Mouse (Mus musculus) lung, adult 18-20 months (tissue): ENCODE results near the gene Exd2.
A peak's percentile ranks its signal among the peaks of the same experiment; 100 is the strongest.

Experiments used
- DNase-seq, 2 experiments: peaks; one replicate each; pipeline ENCODE4 v3.0.0; 2022; ENCODE audit warnings: mixed read lengths in 2 of 2

The Exd2 gene

DNA sequence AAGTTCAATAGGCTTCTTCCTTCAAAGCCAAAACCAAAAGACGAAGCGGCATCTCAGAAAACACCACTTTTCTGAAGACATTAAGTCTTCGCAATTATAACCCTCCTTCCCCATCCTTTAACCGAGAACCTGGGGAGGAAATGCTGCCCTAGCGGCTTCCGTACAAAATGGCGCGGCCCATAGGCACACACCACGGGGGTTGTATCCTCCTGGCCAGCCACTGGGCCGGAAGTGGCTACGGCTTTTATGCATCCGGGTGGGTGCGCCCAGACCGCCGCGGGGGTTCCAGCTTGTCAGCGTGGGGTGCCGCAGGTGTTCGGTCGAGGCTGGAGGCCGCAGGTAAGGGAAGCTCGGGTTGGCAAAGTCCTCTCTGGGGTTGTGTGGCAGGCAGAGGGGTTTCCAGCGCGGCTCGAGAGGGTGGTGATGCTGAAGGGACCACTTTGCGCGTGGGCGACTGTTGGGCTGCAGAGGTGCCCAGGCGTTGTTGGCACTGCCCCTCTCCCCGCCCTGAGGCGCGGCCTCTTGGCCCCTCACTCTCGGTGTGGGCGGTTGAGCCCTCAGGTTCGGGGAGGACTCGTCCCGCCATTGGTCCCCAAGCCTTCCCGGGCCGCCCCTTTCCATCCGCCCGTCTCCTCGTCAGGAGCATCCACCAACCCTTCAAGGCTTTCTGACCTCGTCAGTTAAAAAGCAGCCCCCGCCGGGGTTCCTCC lies at the start of gene Exd2:
TSS of gene Exd2 (plus strand) at position 154 of the 710 bp plus-strand sequence.
- peak; percentile 91 to 93 for DNase-seq

DNA sequence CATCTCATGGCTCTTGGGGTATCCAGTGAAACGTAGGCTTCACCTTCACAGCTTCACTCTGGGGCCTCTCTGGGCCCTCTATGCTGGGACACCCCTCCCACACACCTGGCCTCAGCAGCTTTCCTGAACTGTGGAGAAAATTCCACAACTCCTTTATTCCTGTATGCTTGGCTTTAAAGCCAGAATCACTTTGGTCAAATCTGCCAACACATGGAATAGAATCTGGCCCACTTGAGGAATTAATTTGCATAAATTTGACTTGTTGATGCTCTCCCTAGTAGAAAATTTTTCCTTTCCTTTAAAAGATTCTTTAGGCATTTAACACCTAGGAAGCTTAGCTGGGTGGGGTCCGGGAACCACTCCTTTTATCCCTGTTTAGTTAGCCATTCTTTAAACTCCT lies 47.8 kb upstream of the Exd2 start:
- DNase-seq: no peak

DNA sequence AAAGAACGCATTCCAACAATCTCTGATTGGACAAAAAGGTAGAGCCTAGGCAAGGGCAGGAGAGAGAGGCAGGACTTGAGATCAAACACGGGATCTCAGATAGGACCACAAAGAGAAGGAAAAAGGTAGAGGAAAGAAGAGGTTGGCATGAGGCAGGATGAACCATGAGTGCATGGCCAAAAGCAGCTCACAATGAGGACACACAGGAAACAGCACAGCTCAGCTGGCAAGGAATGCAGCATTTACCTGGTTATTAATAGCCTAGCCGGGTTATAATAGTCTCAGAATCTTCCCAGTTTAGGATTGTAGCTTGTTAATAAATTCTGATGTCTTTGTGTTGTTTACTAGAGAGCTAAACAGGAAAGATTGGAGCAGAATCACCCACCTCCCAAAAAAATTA lies 35.2 kb upstream of the Exd2 start:
- DNase-seq: no peak

DNA sequence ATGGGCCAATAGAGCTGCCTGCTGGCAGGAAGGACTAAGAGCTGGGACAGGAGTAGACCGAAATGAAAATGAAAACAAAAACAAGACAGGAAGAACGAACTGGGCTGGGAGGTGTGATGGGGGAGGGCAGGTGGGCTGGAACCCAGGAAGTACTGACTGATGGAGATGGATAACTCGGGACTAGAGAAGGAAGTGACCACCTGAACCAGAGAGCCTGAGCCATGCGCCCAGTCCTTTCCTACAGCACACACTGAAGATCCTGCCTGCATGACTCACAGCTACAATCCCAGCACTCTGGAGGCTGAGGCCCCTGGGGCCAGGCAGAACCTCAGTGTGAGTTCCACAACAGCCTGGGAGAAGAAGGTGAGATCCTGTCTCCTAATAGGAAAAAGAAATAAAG lies 29.6 kb upstream of the Exd2 start:
- DNase-seq: no peak

DNA sequence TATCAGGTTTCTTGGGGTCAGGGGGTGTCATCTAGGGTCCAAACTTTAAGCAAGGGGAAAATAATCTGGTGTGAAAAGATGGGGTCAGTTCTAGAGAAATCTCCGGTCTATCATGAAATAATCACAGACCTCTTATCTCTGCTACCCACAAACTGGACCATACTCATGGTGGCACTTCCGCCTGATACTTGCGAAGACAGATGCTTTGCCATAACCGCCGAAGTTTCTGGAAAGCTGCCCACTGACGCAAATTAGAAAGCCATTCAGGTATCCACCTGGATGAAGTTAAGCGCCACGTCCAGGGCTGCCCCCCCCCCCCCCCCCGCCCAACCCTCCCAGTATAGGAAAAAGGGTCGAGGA lies 28.3 kb upstream of the Exd2 start:
- peak in 1 of 2 experiments; percentile 56 for DNase-seq

DNA sequence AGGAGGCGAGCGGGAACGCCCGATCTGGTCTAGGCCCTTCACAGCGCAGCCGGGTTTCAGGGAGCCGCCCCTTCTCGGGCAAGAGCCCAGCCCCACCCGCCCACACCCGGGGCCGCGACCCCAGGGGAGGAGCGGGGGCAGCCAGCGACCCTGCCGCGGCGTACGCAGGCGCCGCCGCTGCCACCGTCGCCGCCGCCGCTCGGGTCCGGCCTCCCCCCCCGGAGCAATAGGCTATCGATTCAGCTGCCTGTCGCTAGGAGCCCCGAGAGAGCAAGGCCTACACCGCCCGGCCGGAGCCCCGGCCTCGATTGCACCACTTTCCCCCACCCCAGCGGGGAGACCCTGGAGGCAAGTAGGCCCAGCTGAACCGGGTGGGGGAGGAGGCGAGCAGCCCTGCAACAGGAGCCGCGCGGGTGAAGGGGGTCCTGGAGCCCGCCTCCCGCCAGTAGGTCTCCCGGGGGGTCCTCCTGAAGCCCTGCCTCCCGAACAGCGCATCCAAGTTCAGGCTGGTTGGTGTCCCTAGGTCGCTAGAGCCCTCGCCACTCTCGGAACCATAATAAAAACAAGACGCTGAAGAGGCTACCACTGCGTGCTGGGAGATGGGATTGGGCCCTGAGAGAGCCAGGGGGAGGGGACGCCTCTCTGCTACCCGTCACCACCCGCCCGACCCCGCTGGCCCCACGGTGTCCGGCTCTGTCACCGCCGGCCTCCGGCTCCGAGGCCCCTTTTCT lies 27.8 kb upstream of the Exd2 start:
- peak; percentile 67 to 72 for DNase-seq

DNA sequence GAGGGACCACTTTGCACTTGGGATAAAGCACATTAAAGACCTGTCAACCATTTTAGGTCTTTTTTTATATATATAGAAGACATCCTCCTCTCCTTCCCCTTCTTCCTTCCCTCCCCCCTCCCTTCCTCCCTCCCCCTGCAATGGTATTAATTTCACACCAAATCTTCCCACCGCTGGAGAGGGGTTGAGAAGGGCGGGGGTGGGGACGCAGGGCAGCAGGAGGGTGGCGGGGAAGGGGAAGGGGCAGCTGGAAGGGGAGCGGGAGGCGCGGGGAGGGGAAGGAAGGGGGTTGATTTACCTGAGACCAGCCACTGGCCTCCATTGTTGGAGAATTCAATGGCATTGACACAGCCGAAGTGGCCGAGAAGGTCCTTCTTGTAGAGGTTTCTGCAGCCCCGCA lies 27.0 kb upstream of the Exd2 start:
- no peak for DNase-seq

DNA sequence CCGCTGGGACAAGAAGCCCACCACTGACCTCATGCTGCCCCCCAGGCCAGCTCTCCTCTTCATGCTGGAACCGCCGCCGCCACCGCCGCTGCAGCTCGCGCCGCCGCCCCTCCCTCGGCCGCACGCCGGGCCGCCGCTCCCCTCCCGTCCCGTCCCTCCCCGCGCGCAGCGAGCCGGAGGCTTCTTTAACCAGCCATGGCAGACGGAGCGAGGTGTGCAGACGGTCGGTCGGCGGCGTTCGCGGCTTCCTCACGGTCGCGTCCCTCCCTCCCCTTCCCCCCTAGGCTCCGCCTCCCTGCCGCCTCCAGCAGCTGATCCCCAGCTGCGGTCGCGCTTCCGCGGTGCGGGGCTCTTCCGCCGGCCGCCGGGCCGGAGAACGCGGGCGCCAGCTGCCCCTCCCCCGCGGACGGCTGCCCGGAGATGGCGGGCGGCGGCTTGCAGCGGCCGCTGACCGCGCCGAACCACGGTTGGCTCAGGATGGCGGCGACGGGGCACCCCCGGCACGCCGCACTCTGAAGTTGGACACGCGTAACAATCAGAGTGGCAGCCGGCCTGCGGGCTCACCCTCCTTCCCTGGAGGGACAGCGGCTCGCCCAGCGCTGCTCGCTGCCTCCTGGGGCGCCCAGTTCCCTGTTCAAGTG lies 26.4 kb upstream of the Exd2 start, which contains the start of gene Dcaf5:
TSS of gene Dcaf5 (minus strand) at position 266 of the 641 bp plus-strand sequence.
- peak; percentile 81 to 85 for DNase-seq

DNA sequence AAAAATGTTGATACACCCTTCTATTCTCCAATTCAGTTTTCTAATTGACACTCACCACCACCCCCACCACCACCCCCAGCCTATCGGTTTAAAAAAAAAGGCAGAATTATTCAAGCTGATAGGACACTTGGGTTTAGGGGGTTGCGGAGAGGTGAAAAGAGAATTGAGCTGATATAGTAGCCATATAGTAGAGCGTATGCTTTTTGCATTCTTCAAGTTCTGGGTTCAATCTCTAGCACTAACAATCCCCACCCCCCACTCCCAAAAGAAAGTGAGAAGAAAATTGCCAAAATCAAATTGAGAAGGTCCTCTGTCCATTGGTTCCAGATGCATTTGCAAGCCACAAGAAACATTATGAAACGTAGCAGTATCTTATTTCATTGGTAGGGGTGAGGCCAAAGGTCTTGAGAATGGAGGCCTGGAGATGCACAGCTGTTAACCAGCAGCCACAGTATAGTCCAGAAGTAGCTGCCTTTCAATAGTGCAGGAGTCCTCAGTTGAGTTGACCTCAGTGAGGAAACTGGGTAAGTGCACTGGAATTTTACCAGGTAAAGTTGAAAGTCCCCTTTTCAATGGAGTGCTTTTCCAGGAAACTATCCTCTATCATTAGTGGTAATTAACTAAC lies 25.7 kb upstream of the Exd2 start:
- DNase-seq: no peak

DNA sequence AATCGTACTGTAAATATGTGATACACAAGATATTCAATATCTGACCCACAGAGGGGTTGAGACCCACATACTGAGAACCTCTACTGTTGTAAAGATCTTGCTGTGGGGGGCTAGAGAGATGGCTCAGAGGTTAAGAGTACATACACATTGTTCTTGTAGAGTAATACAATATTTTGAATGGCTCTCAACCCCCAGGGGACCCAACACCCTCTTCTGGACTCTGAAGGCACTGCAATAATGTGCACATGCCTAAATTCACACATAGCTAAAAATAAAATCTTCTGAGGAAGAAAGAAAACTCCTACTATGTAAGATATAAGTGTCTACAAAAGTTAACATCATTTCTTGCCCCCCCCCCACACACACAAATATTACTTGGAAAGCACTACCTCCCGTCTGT lies 21.9 kb upstream of the Exd2 start:
- no peak for DNase-seq

DNA sequence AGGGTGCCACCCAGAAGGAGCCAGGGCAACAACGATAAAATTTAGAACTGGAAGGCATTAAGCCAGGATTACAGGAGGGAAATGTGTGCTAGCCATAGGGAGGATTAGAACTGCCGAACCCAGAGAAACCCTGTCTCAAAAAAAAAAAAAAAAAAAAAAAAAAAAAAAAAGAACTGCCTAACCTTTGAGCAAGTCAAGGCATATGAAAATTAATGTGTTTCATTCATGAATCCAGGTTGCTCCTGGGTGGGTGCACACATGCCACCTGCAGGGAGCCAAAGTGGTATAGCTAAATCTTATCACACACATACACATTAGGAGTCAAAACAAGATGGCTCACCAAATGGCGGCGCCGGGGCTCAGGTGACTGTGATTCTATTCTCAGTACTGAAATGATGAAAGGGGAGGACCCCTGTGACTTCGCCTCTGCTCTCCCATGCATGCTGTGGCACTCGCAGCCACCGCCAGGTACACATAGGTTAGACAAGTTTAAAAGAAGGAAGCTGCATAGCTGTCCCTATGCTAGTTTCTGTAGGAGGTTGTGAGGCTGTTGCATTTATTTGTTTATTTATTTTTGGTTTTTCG lies 18.3 kb upstream of the Exd2 start:
- DNase-seq: no peak

DNA sequence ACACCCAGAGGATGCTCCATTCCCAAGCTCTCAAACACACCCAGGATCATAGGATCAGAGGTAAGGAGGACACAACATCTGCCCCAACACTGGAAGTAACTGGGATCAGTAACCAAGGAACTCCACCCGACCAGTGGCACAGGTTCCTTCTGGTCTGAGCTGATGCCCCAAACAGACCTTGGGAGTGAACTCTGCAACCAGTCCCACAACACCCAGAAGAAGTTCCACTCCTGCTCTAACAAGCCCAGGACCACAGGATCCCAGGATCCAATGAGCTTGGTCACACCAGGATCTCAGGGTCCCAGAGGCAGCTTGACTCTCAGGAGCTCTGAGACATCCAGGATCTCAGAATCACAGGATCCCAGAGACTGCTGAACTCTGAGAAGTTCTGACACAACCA lies 9.4 kb upstream of the Exd2 start:
- no peak for DNase-seq

DNA sequence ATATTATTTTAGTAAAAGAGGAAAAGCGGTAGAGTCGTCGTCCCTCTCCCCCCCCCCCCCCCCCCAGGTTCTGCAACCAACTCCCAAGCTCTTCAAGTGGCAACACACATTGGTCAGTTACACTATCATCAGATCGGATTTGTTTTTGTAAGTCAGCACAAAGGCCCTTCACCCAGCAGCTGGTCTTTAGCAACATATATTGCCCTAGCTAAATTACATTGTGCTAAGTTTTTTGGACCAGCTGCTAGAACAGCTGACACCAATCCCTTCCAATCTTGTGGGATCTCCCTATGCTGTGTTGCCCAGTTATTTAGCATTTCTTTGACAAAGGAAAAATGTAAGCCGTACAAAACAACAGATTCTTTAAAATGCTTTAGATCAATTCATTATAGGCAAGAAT lies 4.9 kb upstream of the Exd2 start:
- DNase-seq: no peak

DNA sequence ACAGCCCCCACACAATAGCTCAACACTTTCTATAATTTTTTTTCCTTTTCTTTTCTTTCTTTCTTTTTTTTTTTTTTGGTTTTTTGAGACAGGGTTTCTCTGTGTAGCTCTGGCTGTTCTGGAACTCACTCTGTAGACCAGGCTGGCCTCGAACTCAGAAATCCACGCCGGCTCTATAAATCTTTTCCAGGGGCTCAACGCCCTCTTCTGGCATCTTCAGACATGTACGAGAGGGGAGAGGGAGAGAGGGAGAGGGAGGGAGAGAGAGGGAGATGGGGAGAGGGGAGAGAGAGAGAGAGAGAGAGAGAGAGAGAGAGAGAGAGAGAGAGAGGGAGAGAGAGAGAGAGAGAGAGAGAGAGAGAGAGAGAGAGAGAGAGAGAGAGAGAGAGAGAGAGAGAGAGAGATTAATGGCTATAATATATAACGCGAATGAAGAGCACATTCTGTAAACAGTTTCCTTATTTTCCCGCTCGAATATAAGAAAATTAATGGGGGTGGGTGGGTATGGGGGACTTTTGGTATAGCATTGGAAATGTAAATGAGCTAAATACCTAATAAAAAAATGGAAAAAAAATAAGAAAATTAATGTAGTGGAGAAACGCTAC lies 501 bp upstream of the Exd2 start:
- DNase-seq: peak in 1 of 2 experiments; percentile 7

DNA sequence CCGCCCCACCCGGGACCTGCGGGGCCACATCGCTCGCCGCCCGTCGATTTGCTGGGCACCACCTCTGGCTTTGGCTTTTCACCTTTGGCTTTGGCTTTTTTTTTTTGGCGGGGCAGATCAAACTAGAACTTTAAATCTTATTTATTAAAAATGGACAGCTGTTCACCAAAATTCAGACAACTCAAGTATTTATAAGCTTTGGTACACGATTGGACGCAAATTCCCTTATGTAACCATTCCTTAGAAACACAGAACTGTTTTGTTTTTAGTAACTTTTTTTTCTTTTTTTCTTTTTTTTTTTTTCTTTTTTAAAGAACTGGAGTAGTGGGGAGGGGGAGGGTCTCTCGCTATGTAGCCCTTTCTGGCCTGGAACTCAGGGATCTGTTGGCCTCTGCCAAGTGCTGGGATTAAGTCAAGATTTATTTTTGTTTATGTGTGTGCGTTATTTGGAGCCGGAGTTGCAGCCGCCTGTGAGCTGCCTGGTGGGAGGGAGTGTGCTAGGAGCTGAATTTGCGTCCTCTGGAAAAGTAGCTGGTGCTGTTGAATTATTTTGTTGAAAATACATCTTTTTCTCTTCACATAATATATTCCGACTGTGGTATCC lies 873 bp downstream of the Exd2 start:
- no peak for DNase-seq

DNA sequence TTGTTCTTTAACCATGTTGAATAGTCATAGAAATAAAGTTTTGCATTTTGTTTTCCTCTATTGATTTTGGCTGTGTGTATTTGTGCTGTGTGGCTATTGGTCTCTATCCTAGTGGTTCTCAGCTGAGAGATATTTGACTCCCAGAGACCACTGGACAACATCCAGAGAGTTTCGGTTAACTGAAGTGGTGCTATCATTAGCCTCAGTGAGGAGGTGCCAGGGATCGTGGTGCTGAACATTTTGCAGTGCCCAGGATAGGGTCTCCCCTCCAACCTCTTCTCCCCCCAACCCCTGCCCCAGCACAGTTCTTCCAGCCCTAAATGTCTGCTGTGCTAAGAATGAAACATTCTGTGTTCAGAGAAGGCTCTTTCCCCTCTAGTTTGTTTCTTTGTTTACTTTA lies 7.3 kb downstream of the Exd2 start:
- DNase-seq: no peak

DNA sequence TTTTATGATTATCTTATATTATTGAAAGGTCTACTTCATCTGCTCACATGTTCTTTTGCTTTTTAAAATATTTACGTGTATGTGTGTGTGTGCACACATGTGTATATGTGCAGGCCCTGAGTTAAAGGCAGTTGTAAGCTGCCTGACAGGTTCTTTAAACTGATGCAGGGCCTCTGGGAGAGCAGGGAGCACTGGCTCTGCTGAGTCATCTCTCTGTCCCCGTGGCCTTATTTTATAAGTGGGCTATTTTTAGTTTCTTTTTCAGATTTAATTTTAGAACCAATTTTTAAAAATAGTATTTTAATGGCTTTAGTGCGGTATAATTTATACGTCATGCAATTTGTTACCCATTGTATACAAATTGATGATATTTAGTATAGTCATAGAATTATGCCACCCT lies 9.0 kb downstream of the Exd2 start:
- no peak for DNase-seq

DNA sequence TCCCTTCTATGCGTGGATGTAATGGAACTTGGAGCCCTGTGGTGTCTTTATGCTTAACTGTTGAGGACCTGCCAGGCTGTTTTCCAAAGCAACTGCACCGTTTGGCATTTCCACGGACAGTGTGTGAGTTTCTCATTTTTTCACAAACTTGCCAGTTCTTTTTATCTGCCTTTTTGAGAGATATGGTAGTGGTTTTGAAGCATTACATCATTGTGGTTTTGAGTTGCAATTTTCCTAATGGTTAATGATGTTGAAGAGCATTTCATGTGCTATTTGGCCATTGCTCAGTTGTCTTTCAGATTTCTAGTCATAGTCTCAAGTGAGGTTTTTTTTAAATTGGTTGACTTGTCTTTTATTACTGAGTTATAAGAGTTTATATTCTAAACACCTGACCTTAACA lies 10.8 kb downstream of the Exd2 start:
- DNase-seq: no peak

DNA sequence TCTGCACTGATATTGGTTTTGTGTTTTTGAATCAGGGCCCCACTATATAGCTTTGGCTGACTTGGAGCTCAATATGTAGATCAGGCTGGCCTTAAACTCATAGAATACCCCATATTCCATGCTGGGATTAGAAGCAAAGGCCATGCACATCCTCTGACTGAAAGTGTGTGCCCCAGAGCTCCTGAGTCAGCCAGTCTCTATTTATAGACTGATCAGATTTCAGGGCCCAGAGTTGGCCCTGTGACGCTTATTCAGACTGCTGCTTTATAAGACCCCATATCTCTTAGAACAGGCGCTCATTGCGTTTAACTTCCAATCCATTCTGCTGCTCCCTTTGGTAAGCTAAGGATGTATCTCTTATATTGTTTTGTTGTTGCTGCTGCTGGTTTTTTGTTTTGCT lies 17.1 kb downstream of the Exd2 start:
- no peak for DNase-seq

DNA sequence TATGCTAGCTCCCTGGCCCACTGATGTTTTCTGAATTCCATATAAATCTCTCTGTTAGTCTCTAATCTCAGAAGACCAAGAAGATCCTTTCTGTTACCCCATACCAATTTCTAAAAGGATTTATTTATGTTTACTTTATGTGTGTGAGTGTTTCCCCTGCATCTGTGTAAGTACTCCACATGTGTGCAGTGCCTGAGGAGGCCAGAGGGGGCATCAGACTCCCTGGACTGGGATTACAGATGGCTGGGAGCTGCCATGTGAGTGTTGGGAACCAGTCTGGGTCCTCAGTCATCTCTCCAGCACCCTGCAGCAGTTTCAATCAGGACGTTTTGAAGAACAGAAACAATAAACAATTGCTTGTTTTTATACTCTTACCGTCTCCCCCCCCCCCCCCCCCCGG lies 20.5 kb downstream of the Exd2 start:
- DNase-seq: no peak

DNA sequence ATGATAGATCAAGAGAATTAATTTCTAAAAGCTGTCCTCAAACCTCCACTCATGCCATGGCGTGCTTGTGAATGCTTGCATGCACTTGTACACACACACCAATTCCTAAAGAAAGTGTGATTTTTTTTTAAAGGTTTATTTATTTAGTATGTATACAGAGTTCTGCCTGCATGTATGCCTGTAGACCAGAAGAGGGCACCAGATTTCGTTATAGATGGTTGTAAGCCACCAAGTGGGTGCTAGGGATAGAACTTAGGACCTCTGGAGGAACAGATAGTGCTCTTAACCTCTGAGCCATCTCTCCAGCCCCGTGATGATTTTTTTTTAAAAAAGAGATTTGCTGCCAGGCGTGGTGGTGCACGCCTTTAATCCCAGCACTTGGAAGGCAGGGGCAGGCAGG lies 30.4 kb downstream of the Exd2 start:
- no peak for DNase-seq

DNA sequence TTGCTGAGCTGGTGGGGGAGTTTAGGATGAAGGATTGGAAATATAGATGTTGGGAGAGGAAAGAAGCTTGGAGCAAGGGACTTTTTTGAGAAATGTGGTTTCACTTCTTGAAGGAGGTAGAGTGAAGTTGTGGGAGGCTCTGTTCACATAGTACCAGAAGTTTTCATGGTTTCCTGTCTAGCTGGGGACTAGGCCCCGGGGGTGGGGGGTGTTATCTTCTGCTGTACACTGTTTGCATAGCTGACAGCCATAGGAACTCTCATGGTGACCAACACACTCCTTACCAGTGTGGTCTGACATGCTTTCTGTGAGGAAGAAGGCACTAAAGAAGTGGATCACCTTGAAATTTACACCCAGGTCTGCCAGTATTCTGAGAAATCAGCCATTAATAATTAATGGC lies 32.8 kb downstream of the Exd2 start:
- DNase-seq: no peak
